Mouse (Mus musculus) megakaryocyte, embryonic 14.5 days (primary cell): ENCODE measurements at regions not wholly inside any gene's neighbourhood (a gene's known extent, or its start where the extent isn't known, plus 50 kb on each side); places are given as distances from the start of the nearest gene placed in this dataset.

Source experiments
- FLI1 ChIP-seq: IDR thresholded peaks from 2 replicates; pipeline ENCODE4 v1.6.1; 2012; ENCODE audit warnings: low read length, inconsistent platforms, mixed read lengths
- GATA1 ChIP-seq: IDR thresholded peaks from 3 replicates; pipeline ENCODE4 v1.6.1; 2012; ENCODE audit warnings: mixed read lengths, low read length, inconsistent platforms, borderline replicate concordance

- TF ChIP-seq FLI1 = no peak; the same call in 1 of the 2 replicates
- peak; percentile 63; the same call in 1 of the 3 replicates for TF ChIP-seq GATA1
Measured at GRCm38 (mm10) chr4:75779492-75779891, 501.4 kb upstream of the Dmac1 start.
